Mouse (Mus musculus) layer of hippocampus, adult 9-10 months (tissue): ENCODE measurements around the gene Bloc1s4.

Experiments used
- DNase-seq: peaks from one replicate; pipeline ENCODE4 v3.0.0; 2022; ENCODE audit warnings: low spot score

The Bloc1s4 gene

GRCm38 (mm10) chr5:36748536-36749061 is at the start of gene Bloc1s4:
TSS of gene Bloc1s4 (minus strand) at chr5:36748650.
- DNase-seq = peak; percentile 89

- DNase-seq = no peak
These were observed 48.8 kb upstream of the Bloc1s4 start for GRCm38 (mm10) chr5:36797291-36797690.

- peak; percentile 84 for DNase-seq
These were observed 48.0 kb upstream of the Bloc1s4 start, which contains the start of gene Mrfap1 for GRCm38 (mm10) chr5:36796296-36797014. TSS of gene Mrfap1 (minus strand) at chr5:36796772.

GRCm38 (mm10) chr5:36795647-36796295 is 47.3 kb upstream of the Bloc1s4 start:
- peak; percentile 18 for DNase-seq

- no peak for DNase-seq
These were observed 43.4 kb upstream of the Bloc1s4 start for GRCm38 (mm10) chr5:36791861-36792260.

- DNase-seq = no peak
These were observed 37.6 kb upstream of the Bloc1s4 start for GRCm38 (mm10) chr5:36786052-36786451.

- no peak for DNase-seq
These were observed 31.1 kb upstream of the Bloc1s4 start for GRCm38 (mm10) chr5:36779512-36779911.

GRCm38 (mm10) chr5:36778901-36779300 is 30.5 kb upstream of the Bloc1s4 start:
- DNase-seq = no peak

GRCm38 (mm10) chr5:36777186-36777585 is 28.7 kb upstream of the Bloc1s4 start:
- DNase-seq = no peak

- DNase-seq = no peak
These were observed 27.6 kb upstream of the Bloc1s4 start for GRCm38 (mm10) chr5:36776021-36776575.

- DNase-seq = no peak
These were observed 26.9 kb upstream of the Bloc1s4 start for GRCm38 (mm10) chr5:36775317-36775716.

- no peak for DNase-seq
These were observed 24.1 kb upstream of the Bloc1s4 start for GRCm38 (mm10) chr5:36772586-36772985.

- no peak for DNase-seq
These were observed 21.2 kb upstream of the Bloc1s4 start for GRCm38 (mm10) chr5:36769603-36770002.

- DNase-seq = no peak
These were observed 18.7 kb upstream of the Bloc1s4 start for GRCm38 (mm10) chr5:36766958-36767703.

GRCm38 (mm10) chr5:36759848-36760247 is 11.4 kb upstream of the Bloc1s4 start:
- no peak for DNase-seq

- DNase-seq = no peak
These were observed 8.6 kb upstream of the Bloc1s4 start for GRCm38 (mm10) chr5:36757033-36757432.

- no peak for DNase-seq
These were observed 1.9 kb upstream of the Bloc1s4 start for GRCm38 (mm10) chr5:36750119-36751078.

GRCm38 (mm10) chr5:36747794-36748535 is 485 bp downstream of the Bloc1s4 start:
- DNase-seq = no peak

GRCm38 (mm10) chr5:36747071-36747470 is 1.4 kb downstream of the Bloc1s4 start:
- DNase-seq = no peak

GRCm38 (mm10) chr5:36742126-36742848 is 6.2 kb downstream of the Bloc1s4 start:
- DNase-seq = peak; percentile 88
